Mouse (Mus musculus) liver, embryonic 14.5 days (tissue): ENCODE measurements around the gene Mctp2.

Source experiments
- CTCF ChIP-seq: IDR thresholded peaks from 2 replicates; pipeline ENCODE4 v1.5.1; 2016; ENCODE audit warnings: antibody characterized with exemption, low read depth, control low read depth
- EP300 ChIP-seq: IDR thresholded peaks from 2 replicates; pipeline ENCODE4 v1.6.1; 2016; ENCODE audit warnings: antibody characterized with exemption, low read depth

- TF ChIP-seq CTCF (no peak), EP300 (no peak)
These were observed 137.1 kb downstream of the Mctp2 start for GRCm38 (mm10) chr7:72169320-72169719.
